Mouse (Mus musculus) ES-E14 (cell line): ENCODE data around the gene Wee1. TPM values are rescaled to one million over a fixed set of nuclear protein-coding genes. Genes with fewer than 3 reads are reported as not detected.
"Not testable (repeated sequence)": the region's sequence is repeated elsewhere in the genome, so short reads cannot be mapped to it uniquely, and the experiment has no call there.

ENCODE experiments used
- DNase-seq: peaks from one replicate; pipeline ENCODE4 v3.0.0-alpha.2; 2013; ENCODE audit warnings: low read depth, low spot score
- H3K27ac ChIP-seq: 2 replicates; pipeline ENCODE4 v1.5.1; 2012; ENCODE audit warnings: low read depth, mild to moderate bottlenecking, low read length, moderate library complexity, mixed read lengths; ENCODE audit not compliant: poor library complexity, insufficient read depth, severe bottlenecking
- H3K36me3 ChIP-seq: 2 replicates; pipeline ENCODE4 v1.6.1; 2012; ENCODE audit warnings: mild to moderate bottlenecking, low read length, moderate library complexity, mixed read lengths; ENCODE audit not compliant: control insufficient read depth, poor library complexity, insufficient read depth, severe bottlenecking
- H3K4me1 ChIP-seq, 2 experiments: fragments of 150-350 bp in 1 of 2; sonication (generic) in 1 of 2; 2 replicates each; pipeline ENCODE4 v1.6.1; 2012; ENCODE audit warnings: low read length in 2 of 2, mild to moderate bottlenecking in 1 of 2, mixed read lengths in 1 of 2; ENCODE audit not compliant: control insufficient read depth in 2 of 2, insufficient read depth in 2 of 2, poor library complexity in 1 of 2
- H3K4me3 ChIP-seq, 2 experiments: fragments of 150-350 bp in 1 of 2; sonication (generic) in 1 of 2; 2 replicates each; pipeline ENCODE4 v1.5.1; 2012; ENCODE audit warnings: low read length in 2 of 2, low read depth in 1 of 2, mild to moderate bottlenecking in 1 of 2, mixed read lengths in 1 of 2; ENCODE audit not compliant: insufficient read depth in 1 of 2, poor library complexity in 1 of 2, severe bottlenecking in 1 of 2
- H3K9ac ChIP-seq: 2 replicates; pipeline ENCODE4 v1.6.1; 2012; ENCODE audit warnings: low read depth, mild to moderate bottlenecking, low read length, mixed read lengths; ENCODE audit not compliant: poor library complexity, insufficient read depth, severe bottlenecking
- H3K9me3 ChIP-seq: fragments of 150-350 bp; sonication (generic); 2 replicates; pipeline ENCODE4 v1.6.1; 2012; ENCODE audit warnings: low read depth, mild to moderate bottlenecking, low read length; ENCODE audit not compliant: control insufficient read depth, insufficient read depth
- CHD2 ChIP-seq: IDR thresholded peaks from 2 replicates; pipeline ENCODE4 v1.6.1; 2014; ENCODE audit warnings: mild to moderate bottlenecking, low read depth, low read length, inconsistent platforms
- HCFC1 ChIP-seq: IDR thresholded peaks from 2 replicates; pipeline ENCODE4 v1.6.1; 2012; ENCODE audit warnings: low read length, inconsistent platforms, borderline replicate concordance; ENCODE audit not compliant: insufficient read depth
- MAFK ChIP-seq: IDR thresholded peaks from 2 replicates; pipeline ENCODE4 v1.6.1; 2014; ENCODE audit warnings: mild to moderate bottlenecking, low read depth, low read length, inconsistent platforms; ENCODE audit not compliant: insufficient read depth
- ZC3H11A ChIP-seq: IDR thresholded peaks from 2 replicates; pipeline ENCODE4 v1.6.1; 2012; ENCODE audit warnings: low read depth, mild to moderate bottlenecking, inconsistent platforms, low read length, borderline replicate concordance
- ZNF384 ChIP-seq: IDR thresholded peaks from 2 replicates; pipeline ENCODE4 v1.6.1; 2012; ENCODE audit warnings: low read depth, low read length, inconsistent platforms
- in situ Hi-C, 2 experiments: fragments of 600-800 bp; cut with MboI; formaldehyde crosslinking; loops; one replicate each; pipeline ENCODE4 v1.15.1; 2025; ENCODE audit warnings: low sequenced_read_pairs in 2 of 2, inconsistent platforms in 1 of 2; ENCODE audit not compliant: unreplicated experiment in 2 of 2
- total RNA-seq: library from RNA; depleted of rRNA; stranded (reverse); fragments of 300-350 nt; gene quantifications from 2 replicates; pipeline ENCODE4 v1.2.3, GENCODE M21; 2012

The Wee1 gene
- total RNA-seq, 1 experiment = 16.5 TPM

DNA sequence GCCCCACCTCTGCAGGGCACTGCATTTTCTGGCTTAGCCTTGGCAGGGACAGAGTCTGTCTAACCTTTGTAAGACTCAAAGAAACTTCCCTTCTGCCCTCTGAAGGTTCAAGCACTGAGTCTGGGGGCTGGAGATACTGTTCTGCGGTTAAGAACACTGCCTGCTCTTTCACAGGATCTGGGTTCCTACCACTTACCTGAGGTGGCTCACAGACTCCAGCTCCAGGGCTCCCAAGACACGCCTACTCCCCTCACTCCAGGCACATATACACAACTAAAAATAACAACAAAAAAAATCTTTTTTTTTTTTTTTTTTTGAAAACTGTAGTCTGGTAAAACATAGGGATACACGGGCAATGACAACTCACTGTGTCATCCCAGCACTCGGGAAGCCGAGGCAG lies 20.6 kb upstream of the Wee1 start:
- peaks cover 2% of the 10 kb centered on the region; the same call in 1 of the 2 replicates for H3K36me3 ChIP-seq
- TF ChIP-seq MAFK = no peak
- H3K4me1 ChIP-seq = peaks cover 11 to 17% of the 10 kb centered on the region in 2 experiments
- no peaks in the 10 kb centered on the region for H3K9me3 ChIP-seq
- no peak for DNase-seq
- in situ Hi-C loops = no loop called here
- 0 out of 2 replicates have a peak overlapping the region, but pooled peaks have one; percentile 43 for H3K9ac ChIP-seq
- H3K4me3 ChIP-seq = no peak overlapping the region
- H3K27ac ChIP-seq = peak overlapping the region; percentile 34

DNA sequence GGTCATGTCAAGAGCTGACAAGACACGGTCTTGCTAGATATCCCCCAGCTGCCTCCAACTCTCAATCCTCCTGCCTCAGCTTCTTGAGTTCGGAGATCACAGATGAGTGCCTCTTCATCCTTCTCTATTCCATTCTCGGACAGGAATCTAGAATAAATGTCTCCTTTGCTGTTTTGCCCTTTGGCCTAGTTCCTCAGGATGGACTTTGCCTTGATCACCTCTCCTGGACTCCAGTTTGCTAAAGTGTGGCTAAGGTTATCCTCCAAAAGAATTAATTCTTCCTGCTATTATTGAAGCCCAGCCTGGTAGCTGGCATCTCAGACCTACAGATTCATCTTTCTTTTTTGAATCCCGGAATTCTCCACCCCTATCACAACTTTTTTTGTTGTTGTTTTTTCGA lies 16.8 kb upstream of the Wee1 start:
- Histone ChIP-seq H3K4me1 (peaks cover 16 to 18% of the 10 kb centered on the region in 2 experiments), H3K4me3 (no peak overlapping the region), H3K9ac (no peak overlapping the region), H3K9me3 (no peaks in the 10 kb centered on the region), H3K27ac (no peak overlapping the region), H3K36me3 (no peaks in the 10 kb centered on the region)
- no peak for DNase-seq
- in situ Hi-C loops = no loop called here
- TF ChIP-seq HCFC1 (no peak), MAFK (no peak), CHD2 (no peak), ZNF384 (no peak), ZC3H11A (no peak)

DNA sequence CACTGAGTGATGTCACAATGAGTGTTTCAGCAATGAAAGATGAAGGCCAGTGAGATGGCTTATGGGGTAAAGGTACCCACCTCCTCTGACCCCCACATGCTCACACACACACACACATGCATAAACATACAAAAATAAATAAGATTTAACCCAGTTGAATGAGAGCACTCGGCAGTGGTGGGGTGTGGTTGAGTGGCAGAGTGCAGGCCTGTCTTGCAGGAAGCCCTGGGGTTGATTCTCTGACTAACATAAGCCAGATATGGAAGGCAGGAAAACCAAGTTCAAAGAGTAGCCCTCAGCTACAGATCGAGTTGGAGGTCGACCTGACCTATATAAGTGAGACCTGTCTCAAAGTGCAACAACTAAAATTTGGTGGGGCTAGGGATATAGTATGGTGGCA lies 15.2 kb upstream of the Wee1 start:
- Histone ChIP-seq H3K27ac (no peak overlapping the region), H3K4me3 (no peak overlapping the region), H3K36me3 (no peaks in the 10 kb centered on the region), H3K9me3 (no peaks in the 10 kb centered on the region), H3K9ac (no peak overlapping the region), H3K4me1 (peaks cover 13 to 17% of the 10 kb centered on the region in 2 experiments)
- no peak for TF ChIP-seq MAFK
- TF ChIP-seq CHD2 = no peak
- TF ChIP-seq ZC3H11A = no peak
- TF ChIP-seq HCFC1 = no peak
- TF ChIP-seq ZNF384 = no peak
- DNase-seq = no peak
- in situ Hi-C loops = no loop called here

DNA sequence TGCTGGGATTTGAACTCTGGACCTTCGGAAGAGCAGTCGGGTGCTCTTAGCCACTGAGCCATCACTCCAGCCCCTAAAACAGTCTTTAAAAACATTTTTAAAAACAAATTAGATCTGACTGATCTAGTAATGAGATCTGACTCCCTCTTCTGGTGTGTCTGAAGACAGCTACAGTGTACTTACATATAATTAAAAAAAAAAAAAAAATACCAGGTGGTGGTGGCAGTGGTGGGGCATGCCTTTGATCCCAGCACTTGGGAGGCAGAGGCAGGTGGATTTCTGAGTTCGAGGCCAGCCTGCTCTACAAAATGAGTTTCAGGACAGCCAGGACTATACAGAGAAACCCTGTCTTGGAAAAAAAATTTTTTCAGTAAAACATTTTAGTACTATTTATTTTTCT lies 13.3 kb upstream of the Wee1 start:
- H3K9ac ChIP-seq, H3K36me3 ChIP-seq, H3K9me3 ChIP-seq, H3K4me3 ChIP-seq, H3K27ac ChIP-seq, DNase-seq, in situ Hi-C loops: not testable (repeated sequence)
- peaks cover 8 to 13% of the 10 kb centered on the region in 2 experiments; a peak in 3 of 4 replicates for H3K4me1 ChIP-seq
- peak; percentile 30; the same call in 1 of the 2 replicates for TF ChIP-seq ZNF384

DNA sequence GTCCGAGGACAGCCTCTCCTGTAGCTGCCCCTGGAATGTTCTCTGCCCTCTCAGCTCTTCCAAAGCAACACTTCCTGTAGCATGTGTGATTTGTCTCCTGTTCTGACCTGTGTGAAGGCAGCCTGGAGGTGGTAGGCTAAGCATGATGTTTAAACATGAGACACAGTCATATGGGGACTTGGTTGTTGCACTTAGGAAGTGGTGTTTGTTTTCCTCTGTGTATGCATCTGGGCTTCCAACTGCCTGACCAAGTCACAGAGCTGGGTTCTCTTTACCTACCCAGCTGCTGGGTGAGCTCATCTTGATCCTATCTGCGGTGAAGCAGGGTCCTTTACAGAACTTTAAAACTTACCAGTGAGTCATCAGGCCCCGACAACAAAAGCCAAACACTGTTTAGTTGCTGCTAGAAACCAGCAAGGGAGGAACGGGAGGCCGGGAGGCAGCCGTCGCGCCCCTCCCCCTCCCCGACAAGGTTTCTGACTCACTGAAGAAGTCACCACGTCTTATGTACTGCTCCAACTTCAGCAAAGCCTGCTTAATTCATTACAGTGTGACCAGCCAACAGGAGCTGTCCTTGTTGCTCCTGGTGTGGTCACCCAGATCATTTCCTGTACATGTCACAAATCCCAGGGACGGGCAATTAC lies 12.8 kb upstream of the Wee1 start:
- Histone ChIP-seq H3K4me3 (no peak overlapping the region), H3K9me3 (no peaks in the 10 kb centered on the region), H3K9ac (peak overlapping the region; percentile 10; the same call in 1 of the 2 replicates), H3K36me3 (no peaks in the 10 kb centered on the region), H3K4me1 (peaks cover 8 to 13% of the 10 kb centered on the region in 2 experiments; a peak in 3 of 4 replicates), H3K27ac (no peak overlapping the region)
- peak; percentile 35 for DNase-seq
- in situ Hi-C loops = no loop called here
- no peak for TF ChIP-seq ZC3H11A
- no peak for TF ChIP-seq MAFK
- TF ChIP-seq ZNF384 = no peak
- no peak for TF ChIP-seq CHD2
- TF ChIP-seq HCFC1 = no peak
